Mouse (Mus musculus): ENCODE measurements at regions not wholly inside any gene's neighbourhood (a gene's known extent, or its start where the extent isn't known, plus 50 kb on each side); places are given as distances from the start of the nearest gene placed in this dataset.

DNA sequence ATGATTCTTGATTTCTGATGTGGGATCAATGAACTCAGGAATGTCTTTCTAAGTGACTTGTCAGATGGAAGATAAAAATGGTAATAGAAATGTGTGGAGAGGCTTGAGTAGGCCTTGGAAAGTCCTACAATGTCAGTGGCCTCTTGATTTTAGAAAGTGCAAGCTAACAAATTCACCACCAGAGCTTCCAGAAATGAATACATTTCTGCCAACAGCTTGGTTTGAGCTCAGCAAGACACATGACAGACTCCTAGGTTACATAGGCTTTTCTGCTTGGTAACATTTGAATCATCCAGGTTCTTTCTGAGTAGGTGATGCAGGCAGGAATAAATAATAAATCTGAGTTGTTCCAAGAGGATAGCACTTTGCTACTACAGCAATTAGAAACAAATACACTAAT is 764.2 kb upstream of the Lrrn3 start:
- no peak for TF ChIP-seq SIN3A (IDR thresholded peaks at IDR 0.05; ENCODE audit: low read length)
- no peak for TF ChIP-seq GABPA (IDR thresholded peaks at IDR 0.05; ENCODE audit: low read depth, low read length)
- no peak for TF ChIP-seq CTCF (IDR thresholded peaks at IDR 0.05 in 2 of 3, conservative IDR thresholded peaks at IDR 0.05 in 1 of 3; ENCODE audit: control insufficient read depth in 1 of 3, insufficient read depth in 1 of 3, low read depth in 2 of 3, low read length in 3 of 3, poor library complexity in 1 of 3, severe bottlenecking in 1 of 3)
- no peak for TF ChIP-seq MAFK (IDR thresholded peaks at IDR 0.05; ENCODE audit: borderline replicate concordance, low read depth, low read length)
- no peak for TF ChIP-seq POLR2A (IDR thresholded peaks at IDR 0.05; ENCODE audit: control insufficient read depth in 1 of 2, insufficient read depth in 1 of 2, low read depth in 1 of 2, low read length in 2 of 2, poor library complexity in 1 of 2)
- TF ChIP-seq POLR2AphosphoS2 (IDR thresholded peaks at IDR 0.05; ENCODE audit: low read length), result no peak
- TF ChIP-seq CHD2 (IDR thresholded peaks at IDR 0.05; ENCODE audit: low read length), result no peak
- no peak for TF ChIP-seq GATA1 (IDR thresholded peaks at IDR 0.05; ENCODE audit: low read depth, low read length)
- no peak for TF ChIP-seq CHD1 (IDR thresholded peaks at IDR 0.05; ENCODE audit: low read depth, low read length)
- TF ChIP-seq TCF12 (IDR thresholded peaks at IDR 0.05; ENCODE audit: low read depth, low read length), result no peak
- no peak for TF ChIP-seq ETS1 (IDR thresholded peaks at IDR 0.05; ENCODE audit: low read depth, low read length)
